Comparison of ENCODE assay signal across 15 mouse cellular contexts in the genomic region with DNA sequence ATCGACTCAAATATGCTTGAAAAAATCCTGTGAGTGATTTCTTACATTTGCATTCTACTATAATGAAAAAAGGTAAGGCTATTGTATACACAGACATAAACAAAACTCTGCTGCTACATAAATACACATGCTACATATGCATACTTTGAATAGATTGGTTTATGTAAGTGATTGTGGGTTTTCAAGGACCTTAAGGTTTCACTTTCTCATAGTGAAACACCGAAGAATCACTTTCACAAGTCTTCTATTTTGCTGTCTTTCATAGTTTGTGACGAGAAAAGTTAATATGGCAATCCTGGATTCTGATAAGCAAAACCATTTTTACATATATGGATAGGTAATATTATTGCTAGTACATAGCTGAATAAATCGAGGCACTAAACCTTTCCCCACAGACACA.
"Had no signal": no experiment of that assay in that cellular context is flagged by ENCODE, and none has a peak within 500 bp of the region (broad histone marks: within the 10 kb centered on the region; RNA-seq: fewer than 3 reads in every experiment).

No protein-coding gene starts in this region.

- ATAC-seq: midbrain, embryonic 13.5 days; midbrain, embryonic 15.5 days had no signal

- H3K36me3 ChIP-seq: midbrain, embryonic 13.5 days; midbrain, embryonic 15.5 days; neural tube, embryonic 12.5 days; stomach, embryonic 15.5 days had no signal

- H3K27ac ChIP-seq: macrophage; midbrain, embryonic 13.5 days; midbrain, embryonic 15.5 days; neural tube, embryonic 12.5 days; stomach, embryonic 15.5 days; stomach, postnatal 0 days had no signal

- H3K4me1 ChIP-seq: midbrain, embryonic 13.5 days; midbrain, embryonic 15.5 days; neural tube, embryonic 12.5 days; stomach, embryonic 15.5 days had no signal

- H3K9ac ChIP-seq: lung, embryonic 14.5 days; midbrain, embryonic 13.5 days; midbrain, embryonic 15.5 days; neural tube, embryonic 12.5 days; stomach, embryonic 15.5 days had no signal

- H3K9me3 ChIP-seq: megakaryocyte, embryonic 14.5 days; midbrain, embryonic 13.5 days; midbrain, embryonic 15.5 days; neural tube, embryonic 12.5 days; stomach, embryonic 15.5 days had no signal

- H3K4me2 ChIP-seq: lung, embryonic 14.5 days; midbrain, embryonic 11.5 days; midbrain, embryonic 13.5 days; midbrain, embryonic 15.5 days; neural tube, embryonic 12.5 days; stomach, embryonic 15.5 days had no signal

- H3K27me3 ChIP-seq: megakaryocyte, embryonic 14.5 days; midbrain, embryonic 13.5 days; midbrain, embryonic 15.5 days; neural tube, embryonic 12.5 days; stomach, embryonic 15.5 days had no signal

- H3K4me3 ChIP-seq: megakaryocyte, embryonic 14.5 days; midbrain, embryonic 13.5 days; midbrain, embryonic 15.5 days; neural tube, embryonic 12.5 days; stomach, embryonic 15.5 days had no signal

- DNase-seq: lung, adult 18-20 months; lung, embryonic 14.5 days; lung, postnatal 10 days; right cerebral cortex, postnatal 14 days; thymus, adult 2 months; thymus, postnatal 25 days; thymus, postnatal 4 days had no signal
